Mouse (Mus musculus): ENCODE measurements at regions not wholly inside any gene's neighbourhood (a gene's known extent, or its start where the extent isn't known, plus 50 kb on each side); places are given as distances from the start of the nearest gene placed in this dataset.

DNA sequence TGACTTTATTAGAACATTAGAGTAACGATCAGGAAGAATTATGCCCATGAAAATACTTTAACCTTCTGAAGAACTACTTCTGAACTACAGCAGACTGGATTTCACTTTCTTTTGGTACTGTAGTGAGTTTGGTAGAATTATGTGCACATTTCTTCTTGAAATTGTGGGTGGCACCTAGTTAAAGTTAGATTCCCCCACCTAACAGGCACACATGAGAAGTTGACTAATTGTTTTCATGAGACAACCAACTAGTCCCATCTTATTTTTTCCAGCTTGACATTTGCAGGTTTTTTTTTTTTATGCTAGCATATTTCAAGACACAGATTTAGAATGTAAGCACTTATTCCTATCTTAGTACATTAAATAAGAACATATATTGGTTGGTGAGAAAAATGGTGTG lies 167.2 kb upstream of the Meis2 start:
- no peak overlapping the region for H3K27ac ChIP-seq (ENCODE audit: insufficient read depth, low read depth, low read length, poor library complexity, severe bottlenecking)
- no peak overlapping the region for H3K9ac ChIP-seq (ENCODE audit: insufficient read depth, low read depth, low read length, poor library complexity, severe bottlenecking)
- no peak for DNase-seq (ENCODE audit: low read depth, low spot score)
- TF ChIP-seq ZNF384 (IDR thresholded peaks at IDR 0.05; ENCODE audit: low read depth, low read length) (no peak), HCFC1 (IDR thresholded peaks at IDR 0.05; ENCODE audit: borderline replicate concordance, insufficient read depth, low read length) (no peak), CHD2 (IDR thresholded peaks at IDR 0.05; ENCODE audit: low read depth, low read length) (no peak), MAFK (IDR thresholded peaks at IDR 0.05; ENCODE audit: insufficient read depth, low read depth, low read length) (no peak), ZC3H11A (IDR thresholded peaks at IDR 0.05; ENCODE audit: borderline replicate concordance, low read depth, low read length) (no peak)
- in situ Hi-C loops (cut with MboI; ENCODE audit: low sequenced_read_pairs in 2 of 2, unreplicated experiment in 2 of 2): no loop called here
- no peaks in the 10 kb centered on the region for H3K36me3 ChIP-seq (ENCODE audit: control insufficient read depth, insufficient read depth, low read length, poor library complexity, severe bottlenecking)
- H3K4me1 ChIP-seq (ENCODE audit: control insufficient read depth in 2 of 2, insufficient read depth in 2 of 2, low read length in 2 of 2, poor library complexity in 1 of 2): no peaks in the 10 kb centered on the region
- H3K9me3 ChIP-seq (ENCODE audit: control insufficient read depth, insufficient read depth, low read depth, low read length): no peaks in the 10 kb centered on the region
- H3K4me3 ChIP-seq (ENCODE audit: insufficient read depth in 1 of 2, low read depth in 1 of 2, low read length in 2 of 2, poor library complexity in 1 of 2, severe bottlenecking in 1 of 2): no peak overlapping the region

- TF ChIP-seq MAFK (IDR thresholded peaks at IDR 0.05; ENCODE audit: insufficient read depth, low read depth, low read length) (no peak), ZNF384 (IDR thresholded peaks at IDR 0.05; ENCODE audit: low read depth, low read length) (0 out of 2 replicates have a peak, but pooled peaks have one; percentile 30), ZC3H11A (IDR thresholded peaks at IDR 0.05; ENCODE audit: borderline replicate concordance, low read depth, low read length) (peak; percentile 91)
- no peak overlapping the region for H3K27ac ChIP-seq (ENCODE audit: insufficient read depth, low read depth, low read length, poor library complexity, severe bottlenecking)
- no peaks in the 10 kb centered on the region for H3K36me3 ChIP-seq (ENCODE audit: control insufficient read depth, insufficient read depth, low read length, poor library complexity, severe bottlenecking)
- no peak overlapping the region for H3K9ac ChIP-seq (ENCODE audit: insufficient read depth, low read depth, low read length, poor library complexity, severe bottlenecking)
- no peaks in the 10 kb centered on the region for H3K9me3 ChIP-seq (ENCODE audit: control insufficient read depth, insufficient read depth, low read depth, low read length)
- H3K4me1 ChIP-seq (ENCODE audit: control insufficient read depth in 2 of 2, insufficient read depth in 2 of 2, low read length in 2 of 2, poor library complexity in 1 of 2): no peaks in the 10 kb centered on the region
- no peak overlapping the region for H3K4me3 ChIP-seq (ENCODE audit: insufficient read depth in 1 of 2, low read depth in 1 of 2, low read length in 2 of 2, poor library complexity in 1 of 2, severe bottlenecking in 1 of 2)
- DNase-seq (ENCODE audit: low read depth, low spot score): peak; percentile 47
- in situ Hi-C loops (cut with MboI; ENCODE audit: low sequenced_read_pairs in 2 of 2, unreplicated experiment in 2 of 2): loop anchor here in 1 of 2 experiments (10.0 kb wide), 1 partner anchor 608 kb away; no protein-coding TSS in a partner anchor
Measured at GRCm38 (mm10) chr2:116216418-116216817, 150.8 kb upstream of the Meis2 start.

- Histone ChIP-seq H3K9me3 (ENCODE audit: control insufficient read depth, insufficient read depth, low read depth, low read length) (no peaks in the 10 kb centered on the region), H3K27ac (ENCODE audit: insufficient read depth, low read depth, low read length, poor library complexity, severe bottlenecking) (no peak overlapping the region), H3K36me3 (ENCODE audit: control insufficient read depth, insufficient read depth, low read length, poor library complexity, severe bottlenecking) (no peaks in the 10 kb centered on the region), H3K9ac (ENCODE audit: insufficient read depth, low read depth, low read length, poor library complexity, severe bottlenecking) (no peak overlapping the region), H3K4me3 (ENCODE audit: insufficient read depth in 1 of 2, low read depth in 1 of 2, low read length in 2 of 2, poor library complexity in 1 of 2, severe bottlenecking in 1 of 2) (no peak overlapping the region), H3K4me1 (ENCODE audit: control insufficient read depth in 2 of 2, insufficient read depth in 2 of 2, low read length in 2 of 2, poor library complexity in 1 of 2) (no peaks in the 10 kb centered on the region)
- in situ Hi-C loops (cut with MboI; ENCODE audit: low sequenced_read_pairs in 2 of 2, unreplicated experiment in 2 of 2): no loop called here
- DNase-seq (ENCODE audit: low read depth, low spot score): no peak
- TF ChIP-seq HCFC1 (IDR thresholded peaks at IDR 0.05; ENCODE audit: borderline replicate concordance, insufficient read depth, low read length) (no peak), ZNF384 (IDR thresholded peaks at IDR 0.05; ENCODE audit: low read depth, low read length) (no peak), CHD2 (IDR thresholded peaks at IDR 0.05; ENCODE audit: low read depth, low read length) (no peak), MAFK (IDR thresholded peaks at IDR 0.05; ENCODE audit: insufficient read depth, low read depth, low read length) (no peak), ZC3H11A (IDR thresholded peaks at IDR 0.05; ENCODE audit: borderline replicate concordance, low read depth, low read length) (no peak)
Measured at GRCm38 (mm10) chr2:116201248-116202223, 135.9 kb upstream of the Meis2 start.

- Histone ChIP-seq H3K4me1 (ENCODE audit: control insufficient read depth in 2 of 2, insufficient read depth in 2 of 2, low read length in 2 of 2, poor library complexity in 1 of 2) (no peaks in the 10 kb centered on the region), H3K27ac (ENCODE audit: insufficient read depth, low read depth, low read length, poor library complexity, severe bottlenecking) (no peak overlapping the region), H3K36me3 (ENCODE audit: control insufficient read depth, insufficient read depth, low read length, poor library complexity, severe bottlenecking) (no peaks in the 10 kb centered on the region), H3K4me3 (ENCODE audit: insufficient read depth in 1 of 2, low read depth in 1 of 2, low read length in 2 of 2, poor library complexity in 1 of 2, severe bottlenecking in 1 of 2) (no peak overlapping the region), H3K9ac (ENCODE audit: insufficient read depth, low read depth, low read length, poor library complexity, severe bottlenecking) (no peak overlapping the region), H3K9me3 (ENCODE audit: control insufficient read depth, insufficient read depth, low read depth, low read length) (no peaks in the 10 kb centered on the region)
- in situ Hi-C loops (cut with MboI; ENCODE audit: low sequenced_read_pairs in 2 of 2, unreplicated experiment in 2 of 2): no loop called here
- no peak for DNase-seq (ENCODE audit: low read depth, low spot score)
- TF ChIP-seq ZNF384 (IDR thresholded peaks at IDR 0.05; ENCODE audit: low read depth, low read length): no peak
- no peak for TF ChIP-seq HCFC1 (IDR thresholded peaks at IDR 0.05; ENCODE audit: borderline replicate concordance, insufficient read depth, low read length)
- TF ChIP-seq ZC3H11A (IDR thresholded peaks at IDR 0.05; ENCODE audit: borderline replicate concordance, low read depth, low read length): no peak
- TF ChIP-seq MAFK (IDR thresholded peaks at IDR 0.05; ENCODE audit: insufficient read depth, low read depth, low read length): no peak
- TF ChIP-seq CHD2 (IDR thresholded peaks at IDR 0.05; ENCODE audit: low read depth, low read length): no peak
Measured at GRCm38 (mm10) chr2:116200795-116201194, 135.2 kb upstream of the Meis2 start.

All from ES-E14 (cell line).